Mouse (Mus musculus) MEL (cell line): ENCODE results near the gene Lcn6. TPM values are rescaled to one million over a fixed set of nuclear protein-coding genes. Genes with fewer than 3 reads are reported as not detected.
"Not testable (repeated sequence)": the region's sequence is repeated elsewhere in the genome, so short reads cannot be mapped to it uniquely, and the experiment has no call there.

ENCODE experiments used
- DNase-seq: peaks from one replicate; pipeline ENCODE4 v3.0.0; 2011; ENCODE audit warnings: low read depth, low spot score
- H3K27ac ChIP-seq: 2 replicates; pipeline ENCODE4 v1.5.1; 2012; ENCODE audit warnings: low read depth, mild to moderate bottlenecking, control low read depth, low read length, moderate library complexity; ENCODE audit not compliant: control insufficient read depth
- H3K27me3 ChIP-seq, 2 experiments: fragments of 150-350 bp in 1 of 2; sonication (generic) in 1 of 2; 2 replicates each; pipeline ENCODE4 v1.6.1; 2012; ENCODE audit warnings: low read length in 2 of 2, mild to moderate bottlenecking in 2 of 2, improper control_type of control experiment in 1 of 2, moderate library complexity in 1 of 2; ENCODE audit not compliant: insufficient read depth in 2 of 2, control insufficient read depth in 1 of 2
- H3K36me3 ChIP-seq, 2 experiments: 2 replicates each; pipeline ENCODE4 v1.6.1; 2012 to 2014; ENCODE audit warnings: low read length in 2 of 2, improper control_type of control experiment in 1 of 2, inconsistent platforms in 1 of 2, mild to moderate bottlenecking in 1 of 2; ENCODE audit not compliant: insufficient read depth in 2 of 2, control insufficient read depth in 1 of 2
- H3K4me1 ChIP-seq, 2 experiments: fragments of 150-350 bp in 1 of 2; sonication (generic) in 1 of 2; 2 replicates each; pipeline ENCODE4 v1.6.1; 2012; ENCODE audit warnings: low read length in 2 of 2, improper control_type of control experiment in 1 of 2, mild to moderate bottlenecking in 1 of 2; ENCODE audit not compliant: insufficient read depth in 2 of 2, control insufficient read depth in 1 of 2
- H3K4me3 ChIP-seq, 2 experiments: fragments of 150-350 bp in 1 of 2; sonication (generic) in 1 of 2; 2 replicates each; pipeline ENCODE4 v1.5.1; 2012; ENCODE audit warnings: low read depth in 2 of 2, low read length in 2 of 2, mild to moderate bottlenecking in 2 of 2, moderate library complexity in 2 of 2, control low read depth in 1 of 2, improper control_type of control experiment in 1 of 2; ENCODE audit not compliant: control insufficient read depth in 1 of 2, insufficient read depth in 1 of 2
- H3K79me2 ChIP-seq: 2 replicates; pipeline ENCODE4 v1.6.1; 2012; ENCODE audit warnings: mild to moderate bottlenecking, low read length, moderate library complexity; ENCODE audit not compliant: control insufficient read depth, poor library complexity, insufficient read depth
- H3K9ac ChIP-seq: 2 replicates; pipeline ENCODE4 v1.6.1; 2012; ENCODE audit warnings: low read depth, mild to moderate bottlenecking, control low read depth, low read length, moderate library complexity; ENCODE audit not compliant: control insufficient read depth, poor library complexity, severe bottlenecking
- H3K9me3 ChIP-seq: fragments of 150-350 bp; sonication (generic); replicated peaks from 2 replicates; pipeline ENCODE4 v1.6.1; 2012; ENCODE audit warnings: mild to moderate bottlenecking, low read length, improper control_type of control experiment, moderate library complexity; ENCODE audit not compliant: insufficient read depth
- BHLHE40 ChIP-seq: IDR thresholded peaks from 2 replicates; pipeline ENCODE4 v1.6.1; 2012; ENCODE audit warnings: low read depth, mild to moderate bottlenecking, inconsistent platforms, low read length, improper control_type of control experiment, borderline replicate concordance
- CHD2 ChIP-seq: IDR thresholded peaks from 2 replicates; pipeline ENCODE4 v1.6.1; 2011; ENCODE audit warnings: low read length, improper control_type of control experiment
- ELF1 ChIP-seq: IDR thresholded peaks from 2 replicates; pipeline ENCODE4 v1.6.1; 2014; ENCODE audit warnings: low read depth, mild to moderate bottlenecking, inconsistent platforms, low read length, improper control_type of control experiment, moderate library complexity
- HCFC1 ChIP-seq: IDR thresholded peaks from 2 replicates; pipeline ENCODE4 v1.6.1; 2012; ENCODE audit warnings: low read depth, mild to moderate bottlenecking, inconsistent platforms, low read length, improper control_type of control experiment, moderate library complexity
- JUND ChIP-seq: IDR thresholded peaks from 2 replicates; pipeline ENCODE4 v1.6.1; 2011; ENCODE audit warnings: low read depth, mild to moderate bottlenecking, improper control_type of control experiment, low read length
- KAT2A ChIP-seq: conservative IDR thresholded peaks from 2 replicates; pipeline ENCODE4 v1.6.1; 2012; ENCODE audit warnings: low read depth, low read length, improper control_type of control experiment, inconsistent platforms
- MAFK ChIP-seq: IDR thresholded peaks from 2 replicates; pipeline ENCODE4 v1.6.1; 2011; ENCODE audit warnings: low read depth, mild to moderate bottlenecking, low read length, improper control_type of control experiment, borderline replicate concordance
- MAZ ChIP-seq: IDR thresholded peaks from 2 replicates; pipeline ENCODE4 v1.6.1; 2012; ENCODE audit warnings: low read depth, mild to moderate bottlenecking, inconsistent platforms, low read length, improper control_type of control experiment
- MEF2A ChIP-seq: IDR thresholded peaks from 2 replicates; pipeline ENCODE4 v1.6.1; 2014; ENCODE audit warnings: low read depth, mild to moderate bottlenecking, inconsistent platforms, low read length, improper control_type of control experiment; ENCODE audit not compliant: poor library complexity, insufficient replicate concordance, severe bottlenecking; ENCODE audit errors: extremely low read depth
- MXI1 ChIP-seq: IDR thresholded peaks from 2 replicates; pipeline ENCODE4 v1.6.1; 2011; ENCODE audit warnings: mild to moderate bottlenecking, low read depth, low read length, improper control_type of control experiment
- NRF1 ChIP-seq: IDR thresholded peaks from 2 replicates; pipeline ENCODE4 v1.6.1; 2014; ENCODE audit warnings: low read depth, mild to moderate bottlenecking, inconsistent platforms, low read length, improper control_type of control experiment, moderate library complexity; ENCODE audit not compliant: poor library complexity, insufficient read depth, severe bottlenecking
- POLR2AphosphoS2 ChIP-seq: IDR thresholded peaks from 2 replicates; pipeline ENCODE4 v1.6.1; 2011; ENCODE audit warnings: low read length, improper control_type of control experiment
- RCOR1 ChIP-seq: IDR thresholded peaks from 2 replicates; pipeline ENCODE4 v1.6.1; 2012; ENCODE audit warnings: low read depth, mild to moderate bottlenecking, inconsistent platforms, low read length, improper control_type of control experiment
- SIN3A ChIP-seq: IDR thresholded peaks from 2 replicates; pipeline ENCODE4 v1.6.1; 2012; ENCODE audit warnings: low read length, improper control_type of control experiment, inconsistent platforms
- ZC3H11A ChIP-seq: IDR thresholded peaks from 2 replicates; pipeline ENCODE4 v1.6.1; 2012; ENCODE audit warnings: low read depth, mild to moderate bottlenecking, inconsistent platforms, low read length, improper control_type of control experiment
- ZMIZ1 ChIP-seq: IDR thresholded peaks from 2 replicates; pipeline ENCODE4 v1.6.1; 2012; ENCODE audit warnings: low read depth, mild to moderate bottlenecking, inconsistent platforms, low read length, improper control_type of control experiment, moderate library complexity
- polyA plus RNA-seq, 2 experiments: library from polyadenylated mRNA; stranded (reverse) in 1 of 2; unstranded in 1 of 2; fragments of >175 nt in 1 of 2; fragments of >200 nt in 1 of 2; gene quantifications; 2 replicates each; pipeline versions ENCODE4 v1.2.1 to v1.2.4; 2012; ENCODE audit warnings: low replicate concordance in 2 of 2, low read depth in 1 of 2; ENCODE audit not compliant: insufficient read length in 2 of 2, insufficient read depth in 1 of 2, missing spikeins in 1 of 2
- total RNA-seq: library from RNA; depleted of rRNA; stranded (reverse); fragments of 300-350 nt; gene quantifications from 2 replicates; pipeline ENCODE4 v1.2.3, GENCODE M21; 2012

The Lcn6 gene
- total and polyA plus RNA-seq, 3 experiments = not detected

DNA sequence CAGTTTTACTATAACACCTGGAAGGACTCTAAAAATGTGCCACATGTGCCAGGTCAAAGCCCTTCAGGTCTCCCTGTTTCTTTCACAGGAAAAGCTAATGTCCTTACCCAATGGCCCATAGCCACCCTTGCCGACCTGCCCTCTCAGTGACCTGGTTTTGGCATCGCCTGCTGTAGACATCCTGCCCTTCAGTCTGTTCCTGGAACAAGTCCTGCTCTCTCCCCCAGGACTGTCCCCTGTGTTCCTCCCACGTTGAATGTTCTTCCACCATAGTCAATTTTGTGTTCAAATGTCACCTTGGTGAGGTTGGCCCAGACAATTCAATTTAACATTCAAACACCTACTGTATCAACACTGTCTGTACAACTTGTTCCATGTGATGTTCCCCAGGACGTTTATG lies 20.4 kb downstream of the Lcn6 start:
- TF ChIP-seq ZC3H11A (no peak), ZMIZ1 (no peak), ELF1 (no peak), CHD2 (no peak), BHLHE40 (no peak)
- peaks cover 2 to 4% of the 10 kb centered on the region in 2 experiments; a peak in 2 of 4 replicates for H3K27me3 ChIP-seq
- no peaks in the 10 kb centered on the region for H3K9me3 ChIP-seq
- H3K79me2 ChIP-seq = no peaks in the 10 kb centered on the region
- no peak for DNase-seq
- no peaks in the 10 kb centered on the region for H3K4me1 ChIP-seq
- no peak overlapping the region for H3K4me3 ChIP-seq
- H3K36me3 ChIP-seq = no peaks in the 10 kb centered on the region
- no peak overlapping the region for H3K9ac ChIP-seq
- no peak overlapping the region for H3K27ac ChIP-seq

DNA sequence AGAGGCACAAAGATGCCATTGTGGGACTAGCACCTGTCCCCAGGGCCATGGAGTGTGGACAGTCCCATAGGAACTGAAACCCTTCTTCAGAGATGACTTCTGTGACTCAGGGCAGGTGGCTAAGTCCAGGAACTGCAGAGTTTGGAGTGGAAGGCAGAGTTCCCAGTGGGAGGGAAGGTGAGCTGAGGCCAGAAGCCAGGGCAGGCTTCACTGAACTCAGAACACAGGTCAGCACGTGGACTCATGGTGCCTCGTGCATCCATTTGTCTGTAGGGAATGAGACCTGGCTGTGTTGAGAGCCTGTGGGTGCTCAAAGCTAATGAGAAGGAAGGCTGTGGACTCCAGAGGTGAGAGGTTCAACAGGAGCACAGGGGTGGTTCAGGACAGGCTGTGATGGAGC lies 22.1 kb downstream of the Lcn6 start:
- Histone ChIP-seq H3K9ac (no peak overlapping the region), H3K36me3 (no peaks in the 10 kb centered on the region), H3K4me1 (no peaks in the 10 kb centered on the region), H3K4me3 (no peak overlapping the region), H3K27me3 (peaks cover 2 to 4% of the 10 kb centered on the region in 2 experiments; a peak in 2 of 4 replicates), H3K9me3 (no peaks in the 10 kb centered on the region), H3K79me2 (no peaks in the 10 kb centered on the region), H3K27ac (no peak overlapping the region)
- no peak for DNase-seq
- TF ChIP-seq MAZ = no peak
- no peak for TF ChIP-seq HCFC1
- TF ChIP-seq MXI1 = no peak
- TF ChIP-seq RCOR1 = no peak
- TF ChIP-seq SIN3A = no peak
- no peak for TF ChIP-seq MAFK
- TF ChIP-seq MEF2A = no peak
- no peak for TF ChIP-seq NRF1
- no peak for TF ChIP-seq KAT2A
- TF ChIP-seq JUND = no peak
- no peak for TF ChIP-seq POLR2AphosphoS2

DNA sequence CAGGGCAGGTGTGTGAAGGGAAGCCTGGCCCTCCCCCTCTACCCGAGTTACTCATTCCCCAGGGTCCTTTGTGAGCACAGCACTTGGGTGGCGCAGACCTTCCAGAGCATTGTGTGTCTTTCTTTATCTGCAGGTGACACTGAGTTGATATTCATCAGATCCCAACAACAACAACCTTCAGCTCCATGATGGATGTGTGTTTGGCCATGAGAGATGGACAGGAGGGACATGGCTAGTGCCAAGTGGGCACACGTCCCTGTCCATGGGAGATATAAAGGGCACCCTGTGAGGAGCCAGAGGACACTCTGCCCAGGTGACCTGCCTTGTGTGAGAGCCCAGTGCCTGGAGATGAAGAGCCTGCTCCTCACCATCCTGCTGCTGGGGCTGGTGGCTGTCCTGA lies 23.2 kb downstream of the Lcn6 start, which contains the start of gene Obp2a:
Gene Obp2a, plus strand, starts transcription at position 301 of the 400 bp plus-strand sequence.
- H3K4me3 ChIP-seq, H3K27me3 ChIP-seq, H3K9me3 ChIP-seq, DNase-seq, H3K36me3 ChIP-seq, H3K27ac ChIP-seq, H3K79me2 ChIP-seq, H3K9ac ChIP-seq, H3K4me1 ChIP-seq: not testable (repeated sequence)
